Mouse (Mus musculus): ENCODE measurements at regions not wholly inside any gene's neighbourhood (a gene's known extent, or its start where the extent isn't known, plus 50 kb on each side); places are given as distances from the start of the nearest gene placed in this dataset.

- TF ChIP-seq CTCF (IDR thresholded peaks at IDR 0.05; ENCODE audit: borderline replicate concordance, extremely low read depth, insufficient read depth, insufficient read length): no peak
- TF ChIP-seq POLR2A (IDR thresholded peaks at IDR 0.05; ENCODE audit: borderline replicate concordance, extremely low read depth, insufficient read depth, insufficient read length, poor library complexity, severe bottlenecking): no peak
Measured at GRCm38 (mm10) chr17:50444023-50444389, 65.2 kb upstream of the Plcl2 start.

Measured in brain, embryonic 14.5 days (tissue).